Mouse (Mus musculus) spleen, adult 2 months (tissue): Measurements from ENCODE around the gene Sesn2.

Experiments used
- CTCF ChIP-seq: fragments of 200-500 bp; IDR thresholded peaks from 2 replicates; pipeline ENCODE4 v1.5.1; 2011; ENCODE audit warnings: mild to moderate bottlenecking, inconsistent platforms; ENCODE audit not compliant: insufficient read depth, insufficient read length, insufficient replicate concordance; ENCODE audit errors: extremely low read depth
- POLR2A ChIP-seq: fragments of 200-500 bp; IDR thresholded peaks from 2 replicates; pipeline ENCODE4 v1.6.1; 2011; ENCODE audit warnings: low read depth, low read length, inconsistent platforms

DNA sequence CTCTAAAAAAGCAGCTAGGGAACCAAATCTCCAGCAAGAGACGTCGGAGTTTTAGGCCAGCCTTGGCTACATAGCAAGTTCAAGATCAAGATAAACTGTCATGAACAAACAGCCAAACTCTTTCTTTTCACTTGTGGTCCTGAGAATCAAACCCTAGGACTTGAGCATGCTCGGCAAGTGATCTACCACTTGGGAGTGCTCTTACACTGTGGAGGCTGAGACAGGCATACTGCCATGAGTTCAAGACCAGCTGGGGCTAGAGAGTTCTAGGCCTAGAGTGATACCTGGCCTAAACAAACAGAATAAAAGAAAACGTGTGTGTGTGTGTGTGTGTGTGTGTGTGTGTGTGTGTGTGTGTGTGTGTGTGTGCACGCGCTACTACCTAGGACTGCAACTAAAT, 56.1 kb downstream of the Sesn2 start:
- no peak for TF ChIP-seq POLR2A
- TF ChIP-seq CTCF, result no peak
